Mouse (Mus musculus) lung, adult 2 months (tissue): ENCODE results near the gene Reep3. TPM values are rescaled to one million over a fixed set of nuclear protein-coding genes. Genes with fewer than 3 reads are reported as not detected.

Experiments used
- DNase-seq: peaks from one replicate; pipeline ENCODE4 v3.0.0; 2022
- H3K4me1 ChIP-seq: fragments of 200-500 bp; 2 replicates; pipeline ENCODE4 v1.6.1; 2011; ENCODE audit warnings: low read length; ENCODE audit not compliant: control insufficient read depth, insufficient read depth
- H3K4me3 ChIP-seq: fragments of 200-500 bp; replicated peaks from 2 replicates; pipeline ENCODE3; 2011; ENCODE audit warnings: low read depth, mild to moderate bottlenecking, control low read depth, low read length; ENCODE audit errors: extremely low read depth
- CTCF ChIP-seq: fragments of 200-500 bp; IDR thresholded peaks from 2 replicates; pipeline ENCODE4 v1.5.1; 2011; ENCODE audit warnings: mild to moderate bottlenecking, low read length, control low read depth; ENCODE audit not compliant: insufficient read depth
- POLR2A ChIP-seq: fragments of 200-500 bp; IDR thresholded peaks from 2 replicates; pipeline ENCODE4 v1.6.1; 2011; ENCODE audit warnings: low read depth, mild to moderate bottlenecking, control low read depth, low read length, borderline replicate concordance; ENCODE audit errors: extremely low read depth
- WGBS: fragments of 180-500 bp; shearing (Covaris S2); methylation state at CpG from one replicate; pipeline ENCODE4 v1.1.7; 2018; 5-methylcytosine and 5-hydroxymethylcytosine counted together
- polyA plus RNA-seq: library from polyadenylated mRNA; depleted of rRNA; stranded (reverse); fragments of >200 nt; gene quantifications from 2 replicates; pipeline ENCODE4 v1.2.3, GENCODE M21; 2012

Gene Reep3
- polyA plus RNA-seq, 1 experiment = 26.5 TPM

DNA sequence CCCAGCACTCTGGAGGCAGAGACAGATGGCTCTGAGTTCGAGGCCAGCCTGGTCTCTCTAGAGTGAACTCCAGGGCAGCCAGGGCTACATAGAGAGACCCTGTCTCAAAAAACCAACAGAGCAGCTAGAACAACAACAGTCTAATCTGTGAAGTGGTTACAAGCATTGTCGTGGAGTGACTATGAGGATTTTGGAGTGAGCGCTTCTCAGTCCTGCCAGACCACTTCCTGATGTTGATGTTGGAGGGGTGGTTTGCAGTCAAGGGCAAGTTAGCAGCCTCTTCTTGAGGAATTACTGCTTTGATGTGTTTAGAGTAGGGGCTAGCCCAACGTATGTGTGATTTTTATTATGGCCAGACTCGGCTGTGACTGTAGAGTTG, 15.0 kb upstream of the Reep3 start:
- Histone ChIP-seq H3K4me1 (peaks cover 10% of the 10 kb centered on the region), H3K4me3 (no peak overlapping the region)
- TF ChIP-seq CTCF (no peak), POLR2A (no peak)
- DNase-seq = no peak
- 43% methylated on average over 5 of the region's 5 CpGs for WGBS

DNA sequence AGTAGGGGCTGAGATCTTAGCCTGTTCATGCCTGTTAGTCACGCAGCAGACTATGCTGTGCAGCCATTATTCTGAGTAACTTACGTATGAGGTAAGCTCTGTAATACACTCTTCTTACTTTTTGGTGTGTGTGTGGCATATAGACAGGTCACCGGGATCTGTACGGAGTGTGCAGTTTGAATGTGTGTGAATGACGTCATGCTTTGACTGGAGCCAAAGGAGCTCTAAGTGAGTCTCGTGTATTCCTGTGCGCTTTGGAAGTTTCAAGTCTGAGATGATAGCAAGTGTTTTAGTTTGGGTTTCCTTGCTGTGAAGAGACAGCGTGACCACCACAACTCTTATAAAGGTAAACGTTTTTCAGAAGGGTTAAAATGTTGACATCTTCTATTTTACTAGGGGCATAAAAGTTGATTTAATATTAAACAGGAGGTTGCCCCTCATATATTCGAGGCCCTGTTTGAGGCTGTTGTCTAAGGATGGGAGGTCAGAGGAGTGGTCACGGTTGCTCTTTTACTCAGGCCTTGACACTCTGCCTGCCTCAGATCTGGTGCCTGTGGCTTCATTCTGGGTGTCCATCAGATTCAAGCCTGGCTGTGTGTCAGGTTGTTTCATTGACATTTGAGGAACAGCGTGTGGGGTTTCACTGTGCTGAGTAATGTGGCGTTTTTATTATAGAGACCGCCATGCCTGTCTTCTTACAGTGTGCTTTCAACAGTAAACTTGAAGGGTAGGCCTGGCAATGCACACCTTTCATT, 14.5 kb upstream of the Reep3 start:
- no peak for DNase-seq
- 64% methylated on average over 14 of the region's 14 CpGs for WGBS
- TF ChIP-seq CTCF (no peak), POLR2A (no peak)
- H3K4me1 ChIP-seq = peaks cover 15% of the 10 kb centered on the region
- no peak overlapping the region for H3K4me3 ChIP-seq

GRCm38 (mm10) chr10:67109635-67110034, 12.9 kb upstream of the Reep3 start:
- 90% methylated on average over 5 of the region's 5 CpGs for WGBS
- DNase-seq = no peak

GRCm38 (mm10) chr10:67108096-67108495, 11.4 kb upstream of the Reep3 start:
- H3K4me3 ChIP-seq = no peak overlapping the region
- H3K4me1 ChIP-seq = peaks cover 25% of the 10 kb centered on the region
- no peak for DNase-seq
- WGBS = 66% methylated on average over 9 of the region's 9 CpGs
- no peak for TF ChIP-seq CTCF
- TF ChIP-seq POLR2A = no peak

More at GRCm38 (mm10) chr10:67109635-67110034, 12.9 kb upstream of the Reep3 start:
- no peak overlapping the region for H3K4me3 ChIP-seq
- TF ChIP-seq CTCF = no peak
- no peak for TF ChIP-seq POLR2A
- H3K4me1 ChIP-seq = peaks cover 20% of the 10 kb centered on the region

GRCm38 (mm10) chr10:67107017-67107761, 10.4 kb upstream of the Reep3 start:
- H3K4me1 ChIP-seq = peaks cover 32% of the 10 kb centered on the region
- 53% methylated on average over 9 of the region's 9 CpGs for WGBS
- no peak for DNase-seq
- no peak overlapping the region for H3K4me3 ChIP-seq
- TF ChIP-seq CTCF (no peak), POLR2A (no peak)

- 65% methylated on average over 6 of the region's 6 CpGs for WGBS
- H3K4me1 ChIP-seq = peaks cover 38% of the 10 kb centered on the region
- TF ChIP-seq CTCF (no peak), POLR2A (no peak)
Observed at GRCm38 (mm10) chr10:67106400-67106799, 9.7 kb upstream of the Reep3 start.

GRCm38 (mm10) chr10:67105331-67106217, 8.8 kb upstream of the Reep3 start:
- 60% methylated on average over 19 of the region's 19 CpGs for WGBS
- peaks cover 39% of the 10 kb centered on the region for H3K4me1 ChIP-seq
- peak; percentile 17 for DNase-seq
- H3K4me3 ChIP-seq = no peak overlapping the region
- TF ChIP-seq POLR2A = no peak
- TF ChIP-seq CTCF = no peak

More at GRCm38 (mm10) chr10:67106400-67106799, 9.7 kb upstream of the Reep3 start:
- DNase-seq = no peak
- H3K4me3 ChIP-seq = no peak overlapping the region

- WGBS = 43% methylated on average over 9 of the region's 9 CpGs
- Histone ChIP-seq H3K4me1 (peaks cover 42% of the 10 kb centered on the region), H3K4me3 (no peak overlapping the region)
- no peak for DNase-seq
- TF ChIP-seq CTCF (no peak), POLR2A (no peak)
Observed at GRCm38 (mm10) chr10:67104543-67104942, 7.8 kb upstream of the Reep3 start.

- no peak for TF ChIP-seq CTCF
- no peak for TF ChIP-seq POLR2A
- Histone ChIP-seq H3K4me3 (no peak overlapping the region), H3K4me1 (peaks cover 46% of the 10 kb centered on the region)
- DNase-seq = no peak
- 77% methylated on average over 9 of the region's 9 CpGs for WGBS
Observed at GRCm38 (mm10) chr10:67100831-67101251, 4.1 kb upstream of the Reep3 start.
